Mouse (Mus musculus) liver, adult 2 months (tissue): ENCODE results near the gene Fam193a.

Experiments used
- CTCF ChIP-seq: fragments of 200-500 bp; IDR thresholded peaks from 2 replicates; pipeline ENCODE4 v1.5.1; 2011; ENCODE audit warnings: low read depth, low read length, control low read depth
- POLR2A ChIP-seq: fragments of 200-500 bp; IDR thresholded peaks from 2 replicates; pipeline ENCODE4 v1.6.1; 2011; ENCODE audit warnings: low read length, control low read depth; ENCODE audit not compliant: insufficient read depth; ENCODE audit errors: extremely low read depth

- TF ChIP-seq POLR2A (no peak), CTCF (no peak)
Observed at GRCm38 (mm10) chr5:34381700-34382099, 12.0 kb downstream of the Fam193a start.
